Comparison of ENCODE assay signal across 8 mouse cellular contexts in genomic region chr14:40966862-40967597, GRCm38 (mm10). TPM values are rescaled to one million over a fixed set of nuclear protein-coding genes. Genes with fewer than 3 reads are reported as not detected.
DNase-seq lines count a peak whose midpoint lies in the region; ATAC-seq and TF ChIP-seq lines count a peak whose summit lies in the region.

No protein-coding gene starts in this region.

- peak; percentile 99 for DNase-seq in CD4-positive, CD25-positive, alpha-beta regulatory T cell, adult 2 months (ENCODE audit: low read depth, low spot score)
- DNase-seq in fat pad, adult 2 months (ENCODE audit: extremely low read depth, low read depth, low spot score): peak; percentile 64
- DNase-seq in kidney, postnatal 14 days: peak; percentile 99
- DNase-seq in liver, embryonic 14.5 days (ENCODE audit: low read depth in 3 of 3, low spot score in 3 of 3): peak; percentile 90 to 92 (median 90)
- peak; percentile 96 for DNase-seq in neural tube, embryonic 11.5 days (ENCODE audit: low spot score)
- DNase-seq in stomach, postnatal 0 days (ENCODE audit: low spot score): peak; percentile 100

- H3K9ac ChIP-seq in heart, embryonic 14.5 days (ENCODE audit: low read length): peak overlapping the region; percentile 94
- peak overlapping the region; percentile 55 for H3K9ac ChIP-seq in liver, embryonic 14.5 days (replicated peaks)
- H3K9ac ChIP-seq in neural tube, embryonic 11.5 days (ENCODE audit: low read length): peak overlapping the region; percentile 93
- peak overlapping the region; percentile 96 for H3K9ac ChIP-seq in stomach, postnatal 0 days (ENCODE audit: low read length)

- no peaks in the 10 kb centered on the region for H3K27me3 ChIP-seq in heart, embryonic 14.5 days (ENCODE audit: control insufficient read depth, insufficient read depth, low read length)
- H3K27me3 ChIP-seq in liver, embryonic 14.5 days (ENCODE audit: control insufficient read depth, insufficient read depth, low read length): no peaks in the 10 kb centered on the region
- no peaks in the 10 kb centered on the region for H3K27me3 ChIP-seq in neural tube, embryonic 11.5 days (ENCODE audit: control insufficient read depth, insufficient read depth, low read length)
- H3K27me3 ChIP-seq in stomach, postnatal 0 days (ENCODE audit: control insufficient read depth, insufficient read depth, low read length): no peaks in the 10 kb centered on the region

- H3K4me3 ChIP-seq in brown adipose tissue, adult 24 weeks (ENCODE audit: insufficient read depth, low read depth, low read length): peak overlapping the region; percentile 87
- peak overlapping the region; percentile 91 to 94 for H3K4me3 ChIP-seq in heart, embryonic 14.5 days (ENCODE audit: control insufficient read depth in 1 of 2, insufficient read depth in 1 of 2, low read depth in 1 of 2, low read length in 2 of 2)
- peak overlapping the region; percentile 71 to 79 for H3K4me3 ChIP-seq in liver, embryonic 14.5 days (ENCODE audit: insufficient read depth in 1 of 2, low read depth in 2 of 2, low read length in 2 of 2)
- peak overlapping the region; percentile 89 for H3K4me3 ChIP-seq in neural tube, embryonic 11.5 days (ENCODE audit: low read depth, low read length)
- H3K4me3 ChIP-seq in stomach, postnatal 0 days (ENCODE audit: low read depth, low read length): peak overlapping the region; percentile 93

- under 1% methylated on average over 49 of the region's 62 CpGs for WGBS in heart, embryonic 14.5 days
- WGBS in liver, embryonic 14.5 days (ENCODE audit: insufficient replicate concordance): under 1% methylated on average over 50 of the region's 62 CpGs
- WGBS in neural tube, embryonic 11.5 days: under 1% methylated on average over 52 of the region's 62 CpGs
- WGBS in stomach, postnatal 0 days: 0% methylated on average over 40 of the region's 62 CpGs

- peaks cover 22% of the 10 kb centered on the region for H3K4me1 ChIP-seq in brown adipose tissue, adult 24 weeks (ENCODE audit: control insufficient read depth, insufficient read depth, insufficient read length, low read length)
- H3K4me1 ChIP-seq in heart, embryonic 14.5 days (ENCODE audit: control insufficient read depth in 2 of 2, insufficient read depth in 2 of 2, low read length in 2 of 2): peaks cover 9 to 23% of the 10 kb centered on the region in 2 experiments
- peaks cover 39 to 44% of the 10 kb centered on the region in 2 experiments for H3K4me1 ChIP-seq in liver, embryonic 14.5 days (replicated peaks; ENCODE audit: control insufficient read depth in 2 of 2, insufficient read depth in 2 of 2, low read length in 1 of 2)
- peaks cover 19% of the 10 kb centered on the region for H3K4me1 ChIP-seq in neural tube, embryonic 11.5 days (ENCODE audit: control insufficient read depth, insufficient read depth, low read length)
- H3K4me1 ChIP-seq in stomach, postnatal 0 days (replicated peaks; ENCODE audit: control insufficient read depth, insufficient read depth): peaks cover 9% of the 10 kb centered on the region

- H3K27ac ChIP-seq in brown adipose tissue, adult 24 weeks (replicated peaks; ENCODE audit: low read depth, low read length): peak overlapping the region; percentile 25
- H3K27ac ChIP-seq in heart, embryonic 14.5 days (replicated peaks in 1 of 2; ENCODE audit: control insufficient read depth in 1 of 2, insufficient read depth in 1 of 2, low read depth in 2 of 2, low read length in 2 of 2): peak overlapping the region; percentile 80 to 85
- peak overlapping the region; percentile 29; the same call in 1 of the 2 replicates for H3K27ac ChIP-seq in liver, embryonic 14.5 days
- H3K27ac ChIP-seq in neural tube, embryonic 11.5 days (ENCODE audit: low read depth, low read length): peak overlapping the region; percentile 83
- peak overlapping the region; percentile 96 for H3K27ac ChIP-seq in stomach, postnatal 0 days (replicated peaks)

- no peak for TF ChIP-seq CTCF in liver, embryonic 14.5 days (IDR thresholded peaks at IDR 0.05; ENCODE audit: low read depth)
- TF ChIP-seq CTCF in stomach, postnatal 0 days (IDR thresholded peaks at IDR 0.05; ENCODE audit: low read depth): no peak

- no peaks in the 10 kb centered on the region for H3K9me3 ChIP-seq in heart, embryonic 14.5 days (ENCODE audit: control insufficient read depth, low read length)
- no peaks in the 10 kb centered on the region for H3K9me3 ChIP-seq in liver, embryonic 14.5 days (ENCODE audit: control insufficient read depth, low read length)
- no peaks in the 10 kb centered on the region for H3K9me3 ChIP-seq in neural tube, embryonic 11.5 days (ENCODE audit: control insufficient read depth, low read length)
- no peaks in the 10 kb centered on the region for H3K9me3 ChIP-seq in stomach, postnatal 0 days (ENCODE audit: control insufficient read depth, low read length)

- no peaks in the 10 kb centered on the region for H3K36me3 ChIP-seq in heart, embryonic 14.5 days (ENCODE audit: control insufficient read depth, insufficient read depth, low read length)
- no peaks in the 10 kb centered on the region for H3K36me3 ChIP-seq in liver, embryonic 14.5 days (replicated peaks; ENCODE audit: control insufficient read depth, insufficient read depth, low read depth)
- H3K36me3 ChIP-seq in neural tube, embryonic 11.5 days (ENCODE audit: control insufficient read depth, insufficient read depth, low read length): no peaks in the 10 kb centered on the region
- H3K36me3 ChIP-seq in stomach, postnatal 0 days (ENCODE audit: control insufficient read depth, insufficient read depth, low read length): no peaks in the 10 kb centered on the region

- ATAC-seq in heart, embryonic 14.5 days (ENCODE audit: insufficient number of reproducible peaks, insufficient read depth, low FRiP score, low read depth): peak; percentile 97
- peak; percentile 86 for ATAC-seq in liver, embryonic 14.5 days (ENCODE audit: insufficient read depth)
- peak; percentile 92 for ATAC-seq in neural tube, embryonic 11.5 days (ENCODE audit: insufficient read depth, low FRiP score, low TSS enrichment)
- ATAC-seq in stomach, postnatal 0 days (ENCODE audit: low FRiP score, low TSS enrichment): peak; percentile 96

- H3K4me2 ChIP-seq in heart, embryonic 14.5 days (ENCODE audit: low read length): peak overlapping the region; percentile 75
- peak overlapping the region; percentile 86 for H3K4me2 ChIP-seq in liver, embryonic 14.5 days (ENCODE audit: low read depth)
- peak overlapping the region; percentile 85 for H3K4me2 ChIP-seq in neural tube, embryonic 11.5 days (ENCODE audit: low read depth)
- H3K4me2 ChIP-seq in stomach, postnatal 0 days (replicated peaks; ENCODE audit: low read depth): peak overlapping the region; percentile 87

- TF ChIP-seq EP300 in liver, embryonic 14.5 days (IDR thresholded peaks at IDR 0.05; ENCODE audit: low read depth): no peak
- no peak for TF ChIP-seq EP300 in stomach, postnatal 0 days (optimal IDR thresholded peaks at IDR 0.05)

RNA-seq across cellular contexts. Expression of gene Tspan14, which starts 0.4 kb away (rescaled TPM):
- polyA plus RNA-seq in brown adipose tissue, adult 24 weeks (2012; ENCODE audit: insufficient read depth, insufficient read length, missing spikeins): 27.1 and 43.2 TPM in 2 replicates
- polyA plus RNA-seq in heart, embryonic 14.5 days (2014; fragmentation: Nextera tagmentation; extraction: Ambion mirVana): 43.4 and 45.2 TPM in 2 replicates
- polyA plus RNA-seq in liver, embryonic 14.5 days (2012; rRNA removed): 22.0 and 22.9 TPM in 2 replicates
- 25.4 and 28.5 TPM in 2 replicates for polyA plus RNA-seq in liver, embryonic 14.5 days (2014; fragmentation: Nextera tagmentation; extraction: Ambion mirVana)
- 118 and 125 TPM in 2 replicates for polyA plus RNA-seq in neural tube, embryonic 11.5 days (2014; fragmentation: Nextera tagmentation; extraction: Ambion mirVana)
- polyA plus RNA-seq in stomach, postnatal 0 days (2015; fragmentation: Nextera tagmentation; extraction: Ambion mirVana): 38.1 and 38.8 TPM in 2 replicates

RNA-seq across cellular contexts. Expression of gene Fam213a, which starts 46.6 kb away (rescaled TPM):
- 532 and 638 TPM in 2 replicates for polyA plus RNA-seq in brown adipose tissue, adult 24 weeks (2012; ENCODE audit: insufficient read depth, insufficient read length, missing spikeins)
- polyA plus RNA-seq in heart, embryonic 14.5 days (2014; fragmentation: Nextera tagmentation; extraction: Ambion mirVana): 42.2 and 46.7 TPM in 2 replicates
- polyA plus RNA-seq in liver, embryonic 14.5 days (2012; rRNA removed): 22.0 and 39.4 TPM in 2 replicates
- 41.8 and 45.1 TPM in 2 replicates for polyA plus RNA-seq in liver, embryonic 14.5 days (2014; fragmentation: Nextera tagmentation; extraction: Ambion mirVana)
- 48.5 and 48.8 TPM in 2 replicates for polyA plus RNA-seq in neural tube, embryonic 11.5 days (2014; fragmentation: Nextera tagmentation; extraction: Ambion mirVana)
- polyA plus RNA-seq in stomach, postnatal 0 days (2015; fragmentation: Nextera tagmentation; extraction: Ambion mirVana): 32.4 and 34.5 TPM in 2 replicates

Comparison
In these comparisons a context has a peak if more than half of its experiments do, and no peak if none do; other contexts are left out.
1. Peak in every context shown above with its lines: DNase-seq, ATAC-seq, H3K4me3 ChIP-seq and H3K27ac ChIP-seq.
2. H3K27ac ChIP-seq: peak in every context shown above with its lines; median percentile 96 in stomach, postnatal 0 days; 83 in neural tube, embryonic 11.5 days; 82 in heart, embryonic 14.5 days; 29 in liver, embryonic 14.5 days; 25 in brown adipose tissue, adult 24 weeks.
3. RNA of gene Fam213a, which starts 46.6 kb away (polyA plus RNA-seq): 532 to 638 TPM in brown adipose tissue, adult 24 weeks; 48.5 to 48.8 TPM in neural tube, embryonic 11.5 days, 42.2 to 46.7 TPM in heart, embryonic 14.5 days, 22.0 to 45.1 TPM in liver, embryonic 14.5 days and 32.4 to 34.5 TPM in stomach, postnatal 0 days; every median in the first group is over 10 times any median in the second.